Mouse (Mus musculus) embryonic facial prominence, embryonic 10.5 days (tissue): Measurements from ENCODE around the gene Shank2. TPM values are rescaled to one million over a fixed set of nuclear protein-coding genes. Genes with fewer than 3 reads are reported as not detected.
A peak's percentile ranks its signal among the peaks of the same experiment; 100 is the strongest.

Experiments
- DNase-seq: peaks from one replicate; pipeline ENCODE4 v3.0.0-alpha.2; 2017; ENCODE audit warnings: low spot score
- H3K27ac ChIP-seq: fragments of 300-500 bp; sonication (generic); replicated peaks from 2 replicates; pipeline ENCODE4 v1.5.1; 2016; ENCODE audit warnings: mild to moderate bottlenecking
- H3K27me3 ChIP-seq: fragments of 300-500 bp; sonication (generic); replicated peaks from 2 replicates; pipeline ENCODE4 v1.6.1; 2016; ENCODE audit warnings: low read depth, mild to moderate bottlenecking; ENCODE audit not compliant: poor library complexity, severe bottlenecking
- H3K36me3 ChIP-seq: fragments of 300-500 bp; sonication (generic); replicated peaks from 2 replicates; pipeline ENCODE4 v1.6.1; 2016; ENCODE audit warnings: mild to moderate bottlenecking, moderate library complexity
- H3K4me1 ChIP-seq: fragments of 300-500 bp; sonication (generic); 2 replicates; pipeline ENCODE4 v1.6.1; 2016
- H3K4me3 ChIP-seq: fragments of 300-500 bp; sonication (generic); 2 replicates; pipeline ENCODE4 v1.5.1; 2016; ENCODE audit warnings: mild to moderate bottlenecking, moderate library complexity
- H3K9me3 ChIP-seq: fragments of 300-500 bp; sonication (generic); 2 replicates; pipeline ENCODE4 v1.6.1; 2016; ENCODE audit warnings: mild to moderate bottlenecking
- WGBS: fragments of 180-500 bp; shearing (Covaris S2); methylation state at CpG from one replicate; pipeline ENCODE4 v1.1.7; 2016; 5-methylcytosine and 5-hydroxymethylcytosine counted together
- polyA plus RNA-seq: library from polyadenylated mRNA; unstranded; fragments of >200 nt; fragmentation: Nextera tagmentation; extraction: Ambion mirVana; gene quantifications from 2 replicates; pipeline ENCODE4 v1.2.1, GENCODE M21; 2016

Shank2 gene
- polyA plus RNA-seq, 1 experiment from 2014 or later: 0.75 TPM

DNA sequence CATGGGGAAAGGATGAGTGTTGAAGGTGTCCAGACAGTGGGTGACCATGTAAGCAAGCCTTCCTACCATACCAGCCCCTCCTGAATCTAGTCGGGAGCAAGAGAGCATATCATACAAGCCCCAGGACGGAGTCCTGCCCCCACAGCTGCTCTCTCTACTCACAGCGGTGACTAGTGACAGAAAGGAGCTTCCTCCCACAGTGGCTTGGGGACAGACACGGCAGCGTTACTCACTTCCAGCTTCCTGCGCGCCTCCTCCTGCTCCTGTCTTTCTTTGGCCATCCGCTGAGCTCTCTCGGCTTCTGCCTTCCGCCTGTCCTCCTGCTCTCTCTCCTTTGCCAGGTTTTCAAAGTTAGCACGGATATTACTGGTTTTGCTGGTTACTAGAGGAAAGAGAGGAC lies 439.7 kb downstream of the Shank2 start:
- H3K27ac ChIP-seq: no peak overlapping the region
- no peak for DNase-seq
- H3K9me3 ChIP-seq: no peaks in the 10 kb centered on the region
- no peak overlapping the region for H3K4me3 ChIP-seq
- H3K36me3 ChIP-seq: peaks cover 100% of the 10 kb centered on the region
- no peaks in the 10 kb centered on the region for H3K27me3 ChIP-seq
- WGBS: 95% methylated on average over 11 of the region's 11 CpGs
- H3K4me1 ChIP-seq: no peaks in the 10 kb centered on the region

DNA sequence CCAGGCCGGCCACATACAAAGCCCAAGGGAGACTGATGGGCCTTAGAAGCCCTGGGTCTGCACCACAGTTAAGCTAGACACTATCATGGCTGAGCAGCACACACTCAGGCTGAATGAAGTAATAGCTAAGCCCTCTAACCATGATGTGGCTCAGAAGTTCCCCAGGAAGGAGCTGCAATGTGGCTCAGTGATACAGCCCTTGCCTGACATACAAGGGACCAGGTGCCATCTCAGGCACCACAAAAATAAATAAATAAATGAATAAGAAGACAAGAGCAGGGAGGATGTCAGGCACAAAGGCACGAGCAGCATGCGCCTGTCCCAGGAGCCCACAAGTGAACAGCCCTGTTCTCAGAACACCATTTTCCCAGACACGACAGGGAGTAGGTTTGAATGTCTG lies 440.2 kb downstream of the Shank2 start:
- Histone ChIP-seq H3K4me1 (no peaks in the 10 kb centered on the region), H3K36me3 (peaks cover 100% of the 10 kb centered on the region), H3K4me3 (no peak overlapping the region), H3K9me3 (no peaks in the 10 kb centered on the region), H3K27me3 (no peaks in the 10 kb centered on the region), H3K27ac (no peak overlapping the region)
- 94% methylated on average over 4 of the region's 4 CpGs for WGBS
- no peak for DNase-seq

DNA sequence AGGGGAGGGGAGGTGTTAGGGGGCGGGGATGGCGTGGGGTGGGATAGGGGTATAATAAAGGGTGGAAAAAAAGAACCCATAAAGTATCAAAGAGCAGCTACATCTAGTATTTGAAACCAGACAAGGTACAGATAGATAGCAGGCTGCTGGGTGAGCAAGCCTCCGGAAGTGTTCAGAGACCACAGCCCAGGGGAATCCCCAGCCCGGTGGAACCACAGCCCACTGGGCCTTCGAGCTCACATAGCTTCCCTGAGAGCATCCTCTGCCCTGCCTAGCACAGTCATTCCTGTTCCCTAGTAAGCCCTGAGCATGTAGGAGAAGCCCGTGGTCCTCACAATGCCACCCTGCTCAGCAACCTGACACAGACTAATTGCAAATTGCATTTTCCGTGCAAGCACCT lies 443.1 kb downstream of the Shank2 start:
- no peak overlapping the region for H3K4me3 ChIP-seq
- no peaks in the 10 kb centered on the region for H3K4me1 ChIP-seq
- no peaks in the 10 kb centered on the region for H3K9me3 ChIP-seq
- H3K36me3 ChIP-seq: peaks cover 100% of the 10 kb centered on the region
- H3K27ac ChIP-seq: no peak overlapping the region
- no peaks in the 10 kb centered on the region for H3K27me3 ChIP-seq
- DNase-seq: no peak
- WGBS: 94% methylated on average over 7 of the region's 7 CpGs

DNA sequence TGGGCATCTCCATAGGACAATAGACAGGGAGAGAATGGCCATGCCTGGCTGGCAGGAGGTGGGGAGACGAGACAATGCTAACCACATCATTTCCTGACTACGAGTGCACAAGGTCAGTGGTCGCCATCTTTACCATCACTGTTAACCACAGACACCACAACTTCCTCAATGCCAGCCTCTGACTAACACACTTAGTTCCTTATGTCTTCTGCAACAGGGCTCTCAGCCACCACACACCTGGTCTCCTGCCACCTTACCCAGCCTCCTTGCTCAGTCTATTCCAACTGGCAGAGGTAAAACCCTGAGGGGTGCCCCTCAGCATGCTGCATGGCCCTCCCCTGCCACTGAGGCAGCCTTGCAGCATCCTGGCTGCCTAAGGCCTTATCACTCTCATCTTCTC lies 445.4 kb downstream of the Shank2 start:
- 92% methylated on average over 3 of the region's 3 CpGs for WGBS
- no peaks in the 10 kb centered on the region for H3K27me3 ChIP-seq
- H3K4me3 ChIP-seq: no peak overlapping the region
- no peak overlapping the region for H3K27ac ChIP-seq
- no peaks in the 10 kb centered on the region for H3K4me1 ChIP-seq
- peaks cover 100% of the 10 kb centered on the region for H3K36me3 ChIP-seq
- no peaks in the 10 kb centered on the region for H3K9me3 ChIP-seq
- DNase-seq: no peak

DNA sequence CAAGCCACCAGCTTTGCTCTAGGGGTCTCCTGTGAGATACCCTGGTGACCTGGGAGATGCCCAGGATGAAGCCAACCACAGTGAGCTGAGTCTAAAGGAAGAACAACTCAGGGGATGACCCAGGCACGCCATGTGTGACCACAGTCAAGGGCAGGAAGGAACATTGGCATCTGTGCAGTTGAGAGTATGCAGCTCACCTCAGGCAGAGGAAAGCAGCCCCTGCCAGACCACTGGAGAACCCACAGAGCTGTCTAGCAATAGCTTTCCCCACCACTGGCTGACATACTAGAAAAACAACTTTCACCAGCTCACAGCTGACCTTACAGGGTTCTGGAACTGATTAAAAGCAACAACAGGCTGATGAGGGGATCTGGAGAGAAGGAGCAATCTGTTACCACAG lies 446.5 kb downstream of the Shank2 start:
- Histone ChIP-seq H3K27ac (no peak overlapping the region), H3K36me3 (peaks cover 100% of the 10 kb centered on the region), H3K9me3 (no peaks in the 10 kb centered on the region), H3K4me3 (no peak overlapping the region), H3K4me1 (no peaks in the 10 kb centered on the region), H3K27me3 (no peaks in the 10 kb centered on the region)
- 87% methylated on average over 1 of the region's 1 CpGs for WGBS
- no peak for DNase-seq

DNA sequence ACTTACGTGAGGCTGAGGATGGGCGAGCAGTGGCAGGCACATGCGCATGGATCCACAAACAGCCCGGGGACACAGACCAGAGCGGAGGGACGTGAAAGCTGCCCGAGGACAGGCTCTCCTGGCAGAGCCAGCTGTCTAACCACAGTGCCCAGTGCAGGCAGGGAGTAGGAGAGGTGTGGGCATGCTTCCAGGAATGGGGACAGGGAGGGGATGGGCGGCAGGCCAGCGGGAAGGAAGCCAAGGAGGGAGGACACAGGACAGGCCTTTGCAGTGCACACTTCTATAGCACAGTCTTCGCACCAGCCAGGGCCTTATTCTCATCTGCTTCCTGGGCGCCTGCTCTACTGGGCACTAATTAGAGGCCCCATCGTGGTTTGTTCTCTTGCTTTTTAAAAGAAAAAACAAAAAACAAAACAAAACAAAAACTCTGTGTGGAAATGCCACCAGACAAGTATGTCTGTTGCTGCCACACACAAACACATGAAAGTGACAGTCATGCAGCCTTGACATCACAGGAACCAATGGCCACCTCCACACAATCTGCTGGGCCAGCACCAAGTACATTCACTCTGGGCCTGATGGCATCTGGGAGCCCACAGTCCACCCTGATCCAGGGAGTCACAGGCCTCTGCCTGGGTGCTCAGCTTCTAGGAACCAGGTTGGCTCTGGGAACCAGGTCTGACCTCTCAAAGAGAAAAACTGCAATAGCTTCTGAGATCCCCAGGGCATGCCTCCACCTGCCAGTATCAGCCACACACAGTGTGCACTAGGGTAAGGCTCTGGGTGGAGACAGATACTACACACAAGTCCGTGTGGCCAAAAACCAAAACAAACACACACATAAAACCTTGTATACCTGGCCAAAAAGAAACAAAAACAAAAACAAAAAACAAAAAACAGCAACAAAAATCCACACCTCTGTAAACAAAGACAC lies 448.2 kb downstream of the Shank2 start:
- no peaks in the 10 kb centered on the region for H3K27me3 ChIP-seq
- WGBS: 95% methylated on average over 13 of the region's 13 CpGs

DNA sequence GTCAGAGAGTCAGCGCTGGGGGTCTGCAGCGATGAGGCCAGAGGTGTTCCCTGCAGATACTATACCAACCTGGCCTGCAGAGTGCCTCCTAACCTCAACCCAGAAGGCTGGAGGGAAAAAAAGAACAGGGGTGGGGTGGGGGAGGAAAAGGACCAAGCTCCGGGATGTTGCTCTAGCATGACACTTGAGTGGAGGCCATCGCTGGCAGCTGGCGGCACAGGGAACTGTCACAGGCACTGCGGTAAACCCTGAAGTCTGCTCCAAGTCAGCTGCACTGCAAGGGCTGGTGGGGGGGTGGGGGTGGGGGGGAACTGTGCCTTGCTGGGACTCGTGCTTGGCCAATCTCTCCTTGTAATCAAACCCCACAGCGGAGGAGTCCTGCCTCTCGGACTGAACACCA lies 448.9 kb downstream of the Shank2 start:
- 91% methylated on average over 9 of the region's 9 CpGs for WGBS
- Histone ChIP-seq H3K4me1 (no peaks in the 10 kb centered on the region), H3K27ac (no peak overlapping the region), H3K36me3 (peaks cover 100% of the 10 kb centered on the region), H3K4me3 (no peak overlapping the region), H3K27me3 (no peaks in the 10 kb centered on the region), H3K9me3 (no peaks in the 10 kb centered on the region)
- no peak for DNase-seq

More for the DNA sequence above, 448.2 kb downstream of the Shank2 start:
- H3K36me3 ChIP-seq: peaks cover 100% of the 10 kb centered on the region
- no peak overlapping the region for H3K4me3 ChIP-seq
- H3K27ac ChIP-seq: no peak overlapping the region
- H3K4me1 ChIP-seq: no peaks in the 10 kb centered on the region
- DNase-seq: no peak
- H3K9me3 ChIP-seq: no peaks in the 10 kb centered on the region

DNA sequence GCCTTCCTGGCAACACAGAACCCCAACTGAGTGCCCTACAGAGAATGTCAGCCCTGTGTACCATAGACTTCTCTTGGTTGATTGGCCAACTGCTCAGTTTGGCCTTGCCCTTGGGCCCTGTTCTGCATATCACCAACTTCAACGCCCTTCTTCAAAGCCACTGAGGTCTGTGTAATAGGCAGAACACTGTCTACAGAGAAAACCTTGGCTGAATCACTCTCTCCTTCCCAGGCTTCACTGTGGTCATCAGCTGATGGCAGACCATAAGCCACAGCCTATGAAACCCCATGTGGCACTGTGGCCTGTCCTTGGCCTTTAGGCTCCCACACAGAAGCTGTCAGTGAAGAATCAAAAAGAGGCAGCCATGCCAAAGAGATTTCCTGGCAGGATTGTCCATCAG lies 457.2 kb downstream of the Shank2 start:
- Histone ChIP-seq H3K36me3 (peaks cover 100% of the 10 kb centered on the region), H3K27ac (no peak overlapping the region), H3K4me1 (no peaks in the 10 kb centered on the region), H3K9me3 (no peaks in the 10 kb centered on the region), H3K4me3 (no peak overlapping the region), H3K27me3 (no peaks in the 10 kb centered on the region)
- DNase-seq: no peak
- 95% methylated on average over 1 of the region's 1 CpGs for WGBS

DNA sequence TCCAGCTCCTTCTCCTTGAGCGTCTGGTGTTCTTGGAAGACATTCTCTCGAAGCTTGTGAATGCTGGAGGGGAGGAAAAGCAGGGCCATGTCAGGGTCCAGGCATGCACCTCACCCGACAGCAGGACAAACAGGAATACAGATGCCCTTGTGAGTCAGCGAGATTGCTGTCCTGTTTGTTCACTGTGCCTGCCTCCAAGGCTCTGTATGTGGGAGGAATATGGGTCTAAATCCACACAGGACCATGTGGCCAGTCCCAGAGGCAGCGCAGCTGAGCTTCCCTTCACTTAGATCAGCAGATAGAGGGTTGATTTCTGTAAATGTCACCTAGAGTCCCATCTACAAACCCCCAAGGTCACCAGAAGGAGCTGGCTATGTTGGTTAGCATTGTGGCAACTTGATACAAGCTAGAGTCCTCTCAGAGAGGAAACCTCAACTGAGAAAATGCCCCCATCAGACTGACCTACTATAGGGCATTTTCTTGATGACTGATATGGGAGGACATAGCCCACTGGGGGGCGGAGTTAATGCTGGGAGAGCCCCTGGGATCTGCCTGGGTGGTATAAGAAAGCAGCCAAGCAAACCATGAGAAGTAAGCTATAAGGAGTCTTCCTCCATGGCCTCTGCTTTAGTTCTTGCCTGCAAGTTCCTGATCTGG lies 459.6 kb downstream of the Shank2 start:
- no peak for DNase-seq
- H3K4me1 ChIP-seq: no peaks in the 10 kb centered on the region
- peaks cover 100% of the 10 kb centered on the region for H3K36me3 ChIP-seq
- no peaks in the 10 kb centered on the region for H3K27me3 ChIP-seq
- no peak overlapping the region for H3K4me3 ChIP-seq
- H3K27ac ChIP-seq: no peak overlapping the region
- H3K9me3 ChIP-seq: no peaks in the 10 kb centered on the region
- 92% methylated on average over 6 of the region's 6 CpGs for WGBS

DNA sequence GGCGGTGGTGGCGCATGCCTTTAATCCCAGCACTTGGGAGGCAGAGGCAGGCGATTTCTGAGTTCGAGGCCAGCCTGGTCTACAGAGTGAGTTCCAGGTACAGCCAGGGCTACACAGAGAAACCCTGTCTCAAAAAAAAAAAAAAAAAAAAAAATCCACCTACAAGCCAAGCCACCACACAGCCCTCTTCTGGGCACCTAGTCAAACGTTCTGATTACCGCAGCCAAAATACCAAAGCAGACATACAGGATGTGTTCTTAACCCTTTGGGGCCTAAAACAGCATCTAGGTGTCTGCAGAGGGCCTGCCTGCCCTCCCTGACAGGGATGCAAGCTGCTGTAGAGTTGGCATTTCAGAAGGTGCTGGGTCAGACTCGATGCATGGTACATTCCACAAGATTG lies 460.8 kb downstream of the Shank2 start:
- Histone ChIP-seq H3K27ac (no peak overlapping the region), H3K4me3 (no peak overlapping the region), H3K36me3 (peaks cover 90% of the 10 kb centered on the region), H3K27me3 (no peaks in the 10 kb centered on the region), H3K9me3 (no peaks in the 10 kb centered on the region), H3K4me1 (no peaks in the 10 kb centered on the region)
- DNase-seq: no peak
- 89% methylated on average over 7 of the region's 7 CpGs for WGBS

DNA sequence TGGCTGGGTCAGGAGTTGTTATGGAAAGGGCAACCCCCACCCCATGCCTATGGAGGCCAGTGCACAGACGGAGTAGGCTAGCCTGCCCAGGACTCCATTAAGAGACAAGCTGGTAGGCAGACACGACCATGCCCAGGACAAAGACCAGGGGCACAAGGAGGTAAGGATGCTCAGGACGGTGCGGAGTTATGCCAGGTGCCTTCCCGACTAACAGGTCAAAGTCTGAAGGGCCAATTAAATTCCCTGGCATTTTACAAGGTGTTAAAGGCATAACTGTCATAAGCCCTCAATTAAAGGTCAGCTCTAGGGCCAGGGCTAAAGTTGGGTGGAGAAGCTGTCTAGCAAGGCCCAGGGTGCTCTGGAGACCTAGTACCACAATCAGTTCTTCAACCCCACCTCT lies 467.0 kb downstream of the Shank2 start:
- Histone ChIP-seq H3K36me3 (peaks cover 38% of the 10 kb centered on the region), H3K4me1 (peaks cover 35% of the 10 kb centered on the region), H3K9me3 (no peaks in the 10 kb centered on the region), H3K4me3 (peak overlapping the region; percentile 97), H3K27me3 (no peaks in the 10 kb centered on the region), H3K27ac (no peak overlapping the region; the same call in 1 of the 2 replicates)
- 87% methylated on average over 5 of the region's 5 CpGs for WGBS
- DNase-seq: no peak

DNA sequence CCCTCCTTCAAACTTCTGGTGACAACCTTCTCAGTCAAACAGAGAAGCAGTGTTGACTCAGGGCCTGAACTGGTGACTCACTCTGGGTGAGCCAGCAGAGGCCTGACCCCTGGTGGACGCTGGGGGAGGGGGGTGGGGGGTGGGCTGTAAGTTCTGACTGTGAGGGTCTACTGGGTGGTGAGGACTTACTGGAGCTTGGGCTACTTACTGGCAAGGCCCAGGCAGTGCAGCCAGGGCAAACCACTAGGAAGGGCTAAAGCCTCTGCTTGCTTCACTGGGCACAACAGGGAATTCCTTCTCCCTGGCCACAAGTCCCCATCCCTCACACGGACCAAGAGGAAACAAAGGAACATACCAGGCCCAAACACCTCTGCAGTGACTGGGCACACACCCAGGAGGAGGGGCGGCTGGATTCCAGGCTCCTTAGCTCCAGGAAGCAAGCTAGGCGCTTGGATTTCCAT lies 467.5 kb downstream of the Shank2 start:
- WGBS: 24% methylated on average over 4 of the region's 4 CpGs
- peak overlapping the region; percentile 94 for H3K27ac ChIP-seq
- peak overlapping the region; percentile 97 for H3K4me3 ChIP-seq
- peak; percentile 25 for DNase-seq
- peaks cover 35% of the 10 kb centered on the region for H3K4me1 ChIP-seq
- no peaks in the 10 kb centered on the region for H3K9me3 ChIP-seq
- peaks cover 33% of the 10 kb centered on the region for H3K36me3 ChIP-seq
- H3K27me3 ChIP-seq: no peaks in the 10 kb centered on the region
